Mouse (Mus musculus) intestine, postnatal 0 days (tissue): ENCODE measurements at regions not wholly inside any gene's neighbourhood (a gene's known extent, or its start where the extent isn't known, plus 50 kb on each side); places are given as distances from the start of the nearest gene placed in this dataset.

Experiments used
- ATAC-seq: fragments of 200-750 bp; cut with Nextera tagmentation; 2 replicates; pipeline ENCODE4 v1.8.0; 2017; ENCODE audit warnings: mild to moderate bottlenecking, moderate TSS enrichment, moderate library complexity
- H3K27ac ChIP-seq: fragments of 300-500 bp; sonication (generic); 2 replicates; pipeline ENCODE4 v1.5.1; 2014; ENCODE audit warnings: mild to moderate bottlenecking, low read depth, low read length, moderate library complexity
- H3K27me3 ChIP-seq: fragments of 300-500 bp; sonication (generic); replicated peaks from 2 replicates; pipeline ENCODE4 v1.6.1; 2014; ENCODE audit warnings: low read length, mixed read lengths; ENCODE audit not compliant: control insufficient read depth, insufficient read depth
- H3K36me3 ChIP-seq: fragments of 300-500 bp; sonication (generic); 2 replicates; pipeline ENCODE4 v1.6.1; 2014; ENCODE audit warnings: mild to moderate bottlenecking, moderate library complexity; ENCODE audit not compliant: control insufficient read depth, insufficient read depth
- H3K4me1 ChIP-seq: fragments of 300-500 bp; sonication (generic); replicated peaks from 2 replicates; pipeline ENCODE4 v1.6.1; 2014; ENCODE audit warnings: antibody characterized with exemption, low read length, mixed read lengths; ENCODE audit not compliant: control insufficient read depth, insufficient read depth
- H3K4me2 ChIP-seq: fragments of 300-500 bp; sonication (generic); replicated peaks from 2 replicates; pipeline ENCODE4 v1.6.1; 2014; ENCODE audit warnings: low read depth, mild to moderate bottlenecking, moderate library complexity
- H3K4me3 ChIP-seq: fragments of 300-500 bp; sonication (generic); 2 replicates; pipeline ENCODE4 v1.5.1; 2014; ENCODE audit warnings: low read depth, low read length
- H3K9ac ChIP-seq: fragments of 300-500 bp; sonication (generic); 2 replicates; pipeline ENCODE4 v1.6.1; 2014; ENCODE audit warnings: mild to moderate bottlenecking, low read depth, low read length
- H3K9me3 ChIP-seq: fragments of 300-500 bp; sonication (generic); 2 replicates; pipeline ENCODE4 v1.6.1; 2016; ENCODE audit warnings: mixed run types; ENCODE audit not compliant: control insufficient read depth
- CTCF ChIP-seq: sonication (generic); IDR thresholded peaks from 2 replicates; pipeline ENCODE4 v1.5.1; 2016; ENCODE audit warnings: low read depth, mild to moderate bottlenecking, control low read depth, antibody characterized with exemption, moderate library complexity
- WGBS: fragments of 180-500 bp; shearing (Covaris S2); extraction: QIAGEN DNeasy Blood & Tissue Kit; methylation state at CpG from one replicate; pipeline ENCODE4 v1.1.7; 2014; 5-methylcytosine and 5-hydroxymethylcytosine counted together

- ATAC-seq = no peak
- 66% methylated on average over 2 of the region's 2 CpGs for WGBS
Measured at GRCm38 (mm10) chr1:77748483-77749465, 233.9 kb upstream of the Epha4 start.

DNA sequence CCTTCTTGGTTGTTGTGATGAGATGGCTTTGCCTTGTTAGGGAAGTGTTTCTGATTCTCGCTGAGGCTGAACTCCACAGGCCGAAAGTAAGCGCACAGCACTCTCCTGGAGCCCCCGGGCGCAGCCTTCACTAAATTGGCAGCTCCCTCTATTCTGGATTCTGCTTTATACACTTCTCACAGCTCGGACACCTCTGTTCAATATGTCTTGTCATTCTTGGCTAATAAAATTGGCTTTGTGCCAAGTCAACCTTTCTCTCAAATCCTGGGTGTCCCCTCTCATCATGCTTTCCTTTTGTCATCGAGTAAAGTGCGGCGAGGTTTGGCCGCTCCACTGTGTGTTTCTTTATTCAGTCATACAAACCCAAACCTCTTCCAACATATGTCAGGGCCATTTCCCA is 217.2 kb upstream of the Epha4 start:
- no peaks in the 10 kb centered on the region for H3K9me3 ChIP-seq
- 77% methylated on average over 10 of the region's 10 CpGs for WGBS
- no peaks in the 10 kb centered on the region for H3K27me3 ChIP-seq
- no peaks in the 10 kb centered on the region for H3K36me3 ChIP-seq
- no peak for ATAC-seq
- no peak overlapping the region for H3K4me2 ChIP-seq
- no peak overlapping the region for H3K27ac ChIP-seq
- no peak for TF ChIP-seq CTCF
- H3K9ac ChIP-seq = no peak overlapping the region
- no peak overlapping the region for H3K4me3 ChIP-seq
- H3K4me1 ChIP-seq = no peaks in the 10 kb centered on the region

More at GRCm38 (mm10) chr1:77748483-77749465, 233.9 kb upstream of the Epha4 start:
- no peaks in the 10 kb centered on the region for H3K4me1 ChIP-seq
- H3K36me3 ChIP-seq = no peaks in the 10 kb centered on the region
- H3K9ac ChIP-seq = no peak overlapping the region
- H3K9me3 ChIP-seq = no peaks in the 10 kb centered on the region
- H3K4me3 ChIP-seq = no peak overlapping the region
- no peak for TF ChIP-seq CTCF
- H3K4me2 ChIP-seq = no peak overlapping the region
- no peaks in the 10 kb centered on the region for H3K27me3 ChIP-seq
- no peak overlapping the region for H3K27ac ChIP-seq

- H3K9ac ChIP-seq = no peak overlapping the region
- no peak overlapping the region for H3K4me3 ChIP-seq
- H3K4me2 ChIP-seq = no peak overlapping the region
- no peaks in the 10 kb centered on the region for H3K9me3 ChIP-seq
- no peaks in the 10 kb centered on the region for H3K36me3 ChIP-seq
- no peak for ATAC-seq
- WGBS = 67% methylated on average over 2 of the region's 2 CpGs
- H3K27ac ChIP-seq = no peak overlapping the region
- H3K27me3 ChIP-seq = no peaks in the 10 kb centered on the region
- TF ChIP-seq CTCF = no peak
- H3K4me1 ChIP-seq = no peaks in the 10 kb centered on the region
Measured at GRCm38 (mm10) chr1:77727561-77727960, 212.7 kb upstream of the Epha4 start.

DNA sequence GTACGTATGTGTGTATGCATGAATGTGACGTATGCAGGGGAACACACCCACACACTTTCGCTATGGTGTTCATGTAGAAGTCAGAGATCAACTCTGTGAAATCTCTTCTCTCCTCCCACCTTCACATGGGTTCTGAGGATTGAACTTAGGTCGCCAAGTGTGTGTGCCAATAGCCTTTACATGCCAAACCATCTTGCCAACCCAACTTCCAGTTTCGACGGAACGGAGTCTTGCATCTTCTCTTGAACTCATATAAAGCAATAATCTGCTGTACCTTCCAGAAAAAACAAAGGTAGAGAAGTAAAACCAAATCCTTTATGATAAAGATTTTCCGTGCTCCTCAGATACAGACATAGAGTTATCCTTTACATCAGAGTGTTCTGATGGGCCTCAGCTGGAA is 208.4 kb upstream of the Epha4 start:
- Histone ChIP-seq H3K9ac (no peak overlapping the region), H3K4me1 (no peaks in the 10 kb centered on the region), H3K4me2 (no peak overlapping the region), H3K36me3 (no peaks in the 10 kb centered on the region), H3K9me3 (no peaks in the 10 kb centered on the region), H3K27ac (no peak overlapping the region), H3K4me3 (no peak overlapping the region), H3K27me3 (no peaks in the 10 kb centered on the region)
- no peak for ATAC-seq
- WGBS = 93% methylated on average over 8 of the region's 8 CpGs
- TF ChIP-seq CTCF = no peak

GRCm38 (mm10) chr1:77720859-77721258 is 206.0 kb upstream of the Epha4 start:
- Histone ChIP-seq H3K9ac (no peak overlapping the region), H3K9me3 (no peaks in the 10 kb centered on the region), H3K4me1 (no peaks in the 10 kb centered on the region), H3K4me2 (no peak overlapping the region), H3K27me3 (no peaks in the 10 kb centered on the region), H3K27ac (no peak overlapping the region), H3K36me3 (no peaks in the 10 kb centered on the region), H3K4me3 (no peak overlapping the region)
- no peak for ATAC-seq
- no peak for TF ChIP-seq CTCF
- WGBS = 86% methylated on average over 1 of the region's 1 CpGs

- no peak overlapping the region for H3K9ac ChIP-seq
- H3K27ac ChIP-seq = no peak overlapping the region
- H3K4me3 ChIP-seq = no peak overlapping the region
- no peaks in the 10 kb centered on the region for H3K4me1 ChIP-seq
- 55% methylated on average over 2 of the region's 2 CpGs for WGBS
- H3K9me3 ChIP-seq = no peaks in the 10 kb centered on the region
- H3K4me2 ChIP-seq = no peak overlapping the region
- no peaks in the 10 kb centered on the region for H3K27me3 ChIP-seq
- no peak for TF ChIP-seq CTCF
- no peaks in the 10 kb centered on the region for H3K36me3 ChIP-seq
- ATAC-seq = no peak
Measured at GRCm38 (mm10) chr1:77713001-77713400, 198.1 kb upstream of the Epha4 start.
